Mouse (Mus musculus) c-Kit-negative CD71-positive TER-119-positive erythroid progenitor cells, embryonic 14.5 days (primary cell): ENCODE results near the gene Gm45213.
"Not testable (repeated sequence)": the region's sequence is repeated elsewhere in the genome, so short reads cannot be mapped to it uniquely, and the experiment has no call there.

ENCODE experiments used
- DNase-seq: peaks from one replicate; pipeline ENCODE4 v3.0.0-alpha.2; 2013; ENCODE audit warnings: low read depth, low spot score

Gm45213 gene

GRCm38 (mm10) chr7:66048446-66049230, 5.2 kb downstream of the Gm45213 start:
- no peak for DNase-seq

- DNase-seq: no peak
Observed at GRCm38 (mm10) chr7:66053946-66054483, 10.6 kb downstream of the Gm45213 start.

- DNase-seq: not testable (repeated sequence)
Observed at GRCm38 (mm10) chr7:66055356-66055755, 12.0 kb downstream of the Gm45213 start.

- no peak for DNase-seq
Observed at GRCm38 (mm10) chr7:66058703-66059102, 15.3 kb downstream of the Gm45213 start, which contains the start of gene Snrpa1. Snrpa1 (plus strand) TSS chr7:66059003.

- peak; percentile 61 for DNase-seq
Observed at GRCm38 (mm10) chr7:66060066-66060956, 16.9 kb downstream of the Gm45213 start.

- DNase-seq: no peak
Observed at GRCm38 (mm10) chr7:66061057-66061456, 17.7 kb downstream of the Gm45213 start.

- no peak for DNase-seq
Observed at GRCm38 (mm10) chr7:66076411-66076810, 33.0 kb downstream of the Gm45213 start.

- DNase-seq: peak; percentile 92
Observed at GRCm38 (mm10) chr7:66079364-66080230, 36.2 kb downstream of the Gm45213 start, which contains the start of gene Selenos. Selenos (plus strand) TSS chr7:66079649.

GRCm38 (mm10) chr7:66080231-66080613, 36.8 kb downstream of the Gm45213 start:
- no peak for DNase-seq

- no peak for DNase-seq
Observed at GRCm38 (mm10) chr7:66083757-66084156, 40.4 kb downstream of the Gm45213 start.

- no peak for DNase-seq
Observed at GRCm38 (mm10) chr7:66084546-66084945, 41.1 kb downstream of the Gm45213 start.

GRCm38 (mm10) chr7:66087652-66088051, 44.2 kb downstream of the Gm45213 start:
- no peak for DNase-seq

GRCm38 (mm10) chr7:66088077-66088476, 44.7 kb downstream of the Gm45213 start:
- no peak for DNase-seq

- DNase-seq: no peak
Observed at GRCm38 (mm10) chr7:66090676-66091190, 47.3 kb downstream of the Gm45213 start.

GRCm38 (mm10) chr7:66091553-66091952, 48.2 kb downstream of the Gm45213 start:
- no peak for DNase-seq

GRCm38 (mm10) chr7:66092656-66093055, 49.3 kb downstream of the Gm45213 start:
- DNase-seq: no peak

GRCm38 (mm10) chr7:66094141-66094540, 50.7 kb downstream of the Gm45213 start:
- DNase-seq: no peak

- DNase-seq: no peak
Observed at GRCm38 (mm10) chr7:66098803-66099202, 55.4 kb downstream of the Gm45213 start.

GRCm38 (mm10) chr7:66101866-66102265, 58.5 kb downstream of the Gm45213 start:
- DNase-seq: peak; percentile 64

- DNase-seq: no peak
Observed at GRCm38 (mm10) chr7:66104531-66104930, 61.1 kb downstream of the Gm45213 start.

- DNase-seq: no peak
Observed at GRCm38 (mm10) chr7:66105771-66106170, 62.4 kb downstream of the Gm45213 start.
